Mouse (Mus musculus): ENCODE measurements around the gene Samd8. TPM values are rescaled to one million over a fixed set of nuclear protein-coding genes. Genes with fewer than 3 reads are reported as not detected.

Samd8 gene
- total and polyA plus RNA-seq, 3 experiments = 10.1 to 31.6 (median 28.8) TPM

GRCm38 (mm10) chr14:21741314-21741713 is 9.0 kb upstream of the Samd8 start:
- WGBS = 87% methylated on average over 3 of the region's 3 CpGs
- Histone ChIP-seq H3K9ac (ENCODE audit: low read depth, low read length) (no peak overlapping the region), H3K27me3 (ENCODE audit: control insufficient read depth, insufficient read depth, low read length) (no peaks in the 10 kb centered on the region), H3K79me2 (replicated peaks; ENCODE audit: control insufficient read depth, insufficient read depth, low read length) (no peaks in the 10 kb centered on the region), H3K36me3 (ENCODE audit: control insufficient read depth, insufficient read depth, low read length) (no peaks in the 10 kb centered on the region), H3K27ac (no peak overlapping the region), H3K4me1 (ENCODE audit: control insufficient read depth, insufficient read depth, low read length) (no peaks in the 10 kb centered on the region; the same call in 1 of the 2 replicates), H3K4me3 (no peak overlapping the region)
- no peak for DNase-seq
- intact Hi-C loops (cut with DNase I) = loop anchor here (1.0 to 10.0 kb wide), 3 partner anchors 604 to 687 kb away; partner anchors contain the start of genes Adk and Ap3m1
- TF ChIP-seq EP300 (IDR thresholded peaks at IDR 0.05; ENCODE audit: insufficient read depth, low read depth, low read length) (no peak), POLR2A (IDR thresholded peaks at IDR 0.05; ENCODE audit: insufficient read depth, low read depth, low read length) (no peak), CTCF (IDR thresholded peaks at IDR 0.05) (no peak)

- intact Hi-C loops (cut with DNase I) = loop anchor here (1.0 to 10.0 kb wide), 4 partner anchors 63 to 687 kb away; partner anchors contain the start of genes Adk and Ap3m1
- 13% methylated on average over 4 of the region's 4 CpGs for WGBS
- Histone ChIP-seq H3K27me3 (ENCODE audit: control insufficient read depth, insufficient read depth, low read length) (no peaks in the 10 kb centered on the region), H3K9ac (ENCODE audit: low read depth, low read length) (no peak overlapping the region), H3K36me3 (ENCODE audit: control insufficient read depth, insufficient read depth, low read length) (no peaks in the 10 kb centered on the region), H3K4me3 (no peak overlapping the region), H3K79me2 (replicated peaks; ENCODE audit: control insufficient read depth, insufficient read depth, low read length) (no peaks in the 10 kb centered on the region), H3K4me1 (ENCODE audit: control insufficient read depth, insufficient read depth, low read length) (no peaks in the 10 kb centered on the region; the same call in 1 of the 2 replicates), H3K27ac (no peak overlapping the region)
- TF ChIP-seq CTCF (IDR thresholded peaks at IDR 0.05) (no peak), POLR2A (IDR thresholded peaks at IDR 0.05; ENCODE audit: insufficient read depth, low read depth, low read length) (no peak), EP300 (IDR thresholded peaks at IDR 0.05; ENCODE audit: insufficient read depth, low read depth, low read length) (peak; percentile 81)
- DNase-seq = peak; percentile 73 to 86
Observed at GRCm38 (mm10) chr14:21741786-21742185, 8.5 kb upstream of the Samd8 start.

GRCm38 (mm10) chr14:21742441-21742840 is 7.9 kb upstream of the Samd8 start:
- no peaks in the 10 kb centered on the region for H3K79me2 ChIP-seq (replicated peaks; ENCODE audit: control insufficient read depth, insufficient read depth, low read length)
- intact Hi-C loops (cut with DNase I) = loop anchor here (1.0 to 10.0 kb wide), 2 partner anchors 64 to 688 kb away; partner anchors contain the start of genes Adk and Ap3m1
- TF ChIP-seq CTCF (IDR thresholded peaks at IDR 0.05) = no peak
- no peak for DNase-seq
- H3K4me1 ChIP-seq (ENCODE audit: control insufficient read depth, insufficient read depth, low read length) = no peaks in the 10 kb centered on the region; the same call in 1 of the 2 replicates
- no peaks in the 10 kb centered on the region for H3K27me3 ChIP-seq (ENCODE audit: control insufficient read depth, insufficient read depth, low read length)
- no peak overlapping the region for H3K9ac ChIP-seq (ENCODE audit: low read depth, low read length)
- 93% methylated on average over 4 of the region's 4 CpGs for WGBS
- no peak overlapping the region for H3K27ac ChIP-seq
- no peak overlapping the region for H3K4me3 ChIP-seq
- H3K36me3 ChIP-seq (ENCODE audit: control insufficient read depth, insufficient read depth, low read length) = no peaks in the 10 kb centered on the region

- Histone ChIP-seq H3K27ac (no peak overlapping the region), H3K4me3 (no peak overlapping the region), H3K4me1 (ENCODE audit: control insufficient read depth, insufficient read depth, low read length) (no peaks in the 10 kb centered on the region; the same call in 1 of the 2 replicates), H3K79me2 (replicated peaks; ENCODE audit: control insufficient read depth, insufficient read depth, low read length) (no peaks in the 10 kb centered on the region), H3K27me3 (ENCODE audit: control insufficient read depth, insufficient read depth, low read length) (no peaks in the 10 kb centered on the region), H3K9ac (ENCODE audit: low read depth, low read length) (no peak overlapping the region), H3K36me3 (ENCODE audit: control insufficient read depth, insufficient read depth, low read length) (no peaks in the 10 kb centered on the region)
- TF ChIP-seq EP300 (IDR thresholded peaks at IDR 0.05; ENCODE audit: insufficient read depth, low read depth, low read length) (no peak), CTCF (IDR thresholded peaks at IDR 0.05) (no peak), POLR2A (IDR thresholded peaks at IDR 0.05; ENCODE audit: insufficient read depth, low read depth, low read length) (no peak)
- intact Hi-C loops (cut with DNase I) = loop anchor here (10.0 kb wide), 1 partner anchor 689 kb away; the partner anchor contains the start of genes Adk and Ap3m1
- 89% methylated on average over 1 of the region's 1 CpGs for WGBS
- no peak for DNase-seq
Observed at GRCm38 (mm10) chr14:21744169-21744568, 6.2 kb upstream of the Samd8 start.

- H3K4me3 ChIP-seq = no peak overlapping the region
- DNase-seq = no peak
- H3K27ac ChIP-seq = no peak overlapping the region
- H3K4me1 ChIP-seq (ENCODE audit: control insufficient read depth, insufficient read depth, low read length) = no peaks in the 10 kb centered on the region; the same call in 1 of the 2 replicates
- H3K36me3 ChIP-seq (ENCODE audit: control insufficient read depth, insufficient read depth, low read length) = no peaks in the 10 kb centered on the region
- intact Hi-C loops (cut with DNase I) = loop anchor here (10.0 kb wide), 1 partner anchor 690 kb away; the partner anchor contains the start of genes Adk and Ap3m1
- H3K9ac ChIP-seq (ENCODE audit: low read depth, low read length) = no peak overlapping the region
- TF ChIP-seq CTCF (IDR thresholded peaks at IDR 0.05) = no peak
- TF ChIP-seq POLR2A (IDR thresholded peaks at IDR 0.05; ENCODE audit: insufficient read depth, low read depth, low read length) = no peak
- no peak for TF ChIP-seq EP300 (IDR thresholded peaks at IDR 0.05; ENCODE audit: insufficient read depth, low read depth, low read length)
- H3K27me3 ChIP-seq (ENCODE audit: control insufficient read depth, insufficient read depth, low read length) = no peaks in the 10 kb centered on the region
- no peaks in the 10 kb centered on the region for H3K79me2 ChIP-seq (replicated peaks; ENCODE audit: control insufficient read depth, insufficient read depth, low read length)
- WGBS = 64% methylated on average over 5 of the region's 5 CpGs
Observed at GRCm38 (mm10) chr14:21745149-21745548, 5.2 kb upstream of the Samd8 start.

GRCm38 (mm10) chr14:21746251-21746650 is 4.1 kb upstream of the Samd8 start:
- Histone ChIP-seq H3K4me3 (no peak overlapping the region), H3K9ac (ENCODE audit: low read depth, low read length) (no peak overlapping the region), H3K4me1 (ENCODE audit: control insufficient read depth, insufficient read depth, low read length) (no peaks in the 10 kb centered on the region; the same call in 1 of the 2 replicates), H3K79me2 (replicated peaks; ENCODE audit: control insufficient read depth, insufficient read depth, low read length) (no peaks in the 10 kb centered on the region), H3K27ac (no peak overlapping the region), H3K27me3 (ENCODE audit: control insufficient read depth, insufficient read depth, low read length) (no peaks in the 10 kb centered on the region), H3K36me3 (ENCODE audit: control insufficient read depth, insufficient read depth, low read length) (no peaks in the 10 kb centered on the region)
- WGBS = 83% methylated on average over 8 of the region's 8 CpGs
- DNase-seq = no peak
- intact Hi-C loops (cut with DNase I) = loop anchor here (10.0 kb wide), 1 partner anchor 691 kb away; the partner anchor contains the start of genes Adk and Ap3m1
- no peak for TF ChIP-seq EP300 (IDR thresholded peaks at IDR 0.05; ENCODE audit: insufficient read depth, low read depth, low read length)
- no peak for TF ChIP-seq CTCF (IDR thresholded peaks at IDR 0.05)
- no peak for TF ChIP-seq POLR2A (IDR thresholded peaks at IDR 0.05; ENCODE audit: insufficient read depth, low read depth, low read length)
